Mouse (Mus musculus) cerebellum, adult 2 months (tissue): Measurements from ENCODE around the gene Ntrk1.

Experiments used
- CTCF ChIP-seq: fragments of 200-500 bp; IDR thresholded peaks from 2 replicates; pipeline ENCODE4 v1.5.1; 2011; ENCODE audit warnings: low read depth, mild to moderate bottlenecking, control low read depth, low read length, moderate library complexity, borderline replicate concordance; ENCODE audit not compliant: insufficient read depth
- POLR2A ChIP-seq: fragments of 200-500 bp; IDR thresholded peaks from 2 replicates; pipeline ENCODE4 v1.6.1; 2011; ENCODE audit warnings: low read length, control low read depth, borderline replicate concordance; ENCODE audit not compliant: insufficient read depth

DNA sequence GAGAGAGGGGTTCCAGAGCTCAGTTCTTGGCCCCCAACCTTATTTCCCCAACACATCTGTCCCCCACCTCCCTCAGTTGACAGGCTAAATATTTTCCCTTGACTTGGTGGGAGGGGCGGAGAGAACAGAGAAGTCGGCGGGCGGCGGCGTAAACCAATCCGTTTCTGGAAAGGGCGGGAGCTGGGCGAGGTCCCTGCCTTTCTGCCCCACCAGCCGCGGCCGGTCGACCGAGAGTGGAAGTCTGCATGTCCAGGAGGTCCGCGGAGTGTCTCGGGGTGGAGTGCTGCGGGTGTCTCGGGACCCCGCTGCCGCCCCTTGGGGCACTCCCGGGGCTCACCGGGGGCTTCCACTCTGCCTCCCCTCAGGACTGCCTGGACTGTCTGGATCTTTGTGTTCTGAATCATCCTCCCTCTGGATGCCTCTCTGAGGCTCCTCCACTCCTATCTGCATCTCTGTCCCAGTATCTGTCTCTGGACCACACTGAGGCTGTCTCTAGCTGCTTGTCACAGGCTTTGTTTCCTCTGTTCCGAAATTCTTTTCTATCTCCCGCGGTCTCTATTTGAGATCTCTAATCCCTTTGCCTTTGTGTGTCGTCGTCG, 1.9 kb upstream of the Ntrk1 start, which contains the start of gene Insrr:
- TF ChIP-seq CTCF (no peak), POLR2A (no peak)
